Mouse (Mus musculus) adrenal gland, postnatal 0 days (tissue): ENCODE results near the gene Galr3. TPM values are rescaled to one million over a fixed set of nuclear protein-coding genes. Genes with fewer than 3 reads are reported as not detected.

Experiments
- microRNA-seq: library from miRNA; unstranded; fragments of <30 nt; microRNA quantifications from one replicate; pipeline ENCODE4, GENCODE M21; 2016; ENCODE audit warnings: borderline replicate concordance; ENCODE audit not compliant: insufficient number of aligned reads
- polyA plus RNA-seq: library from polyadenylated mRNA; unstranded; fragments of >200 nt; fragmentation: Nextera tagmentation; extraction: Ambion mirVana; gene quantifications from 2 replicates; pipeline ENCODE4 v1.2.1, GENCODE M21; 2015

Galr3 gene
- polyA plus RNA-seq, result 0.21 TPM in 1 of 2 replicates, not detected in the other

DNA sequence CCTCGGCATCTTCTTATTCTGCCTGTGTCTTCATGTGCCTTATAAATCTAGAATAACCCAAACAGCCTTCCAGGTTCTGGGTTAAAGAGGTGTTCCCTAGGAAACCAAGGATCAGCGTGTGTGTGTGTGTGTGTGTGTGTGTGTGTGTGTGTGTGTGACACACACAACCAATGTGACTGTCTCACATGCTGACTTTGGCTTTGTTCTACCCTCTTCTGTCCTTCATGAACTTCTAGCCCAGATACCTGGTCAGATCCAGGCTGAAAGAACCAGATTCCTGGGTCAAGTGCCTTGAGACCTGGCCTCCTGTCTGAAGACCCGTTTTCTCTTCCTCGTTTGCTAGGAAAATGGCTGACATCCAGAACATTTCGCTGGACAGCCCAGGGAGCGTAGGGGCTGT, at the start of gene Galr3:
Galr3 (plus strand) TSS at position 301 of the 400 bp plus-strand sequence.

DNA sequence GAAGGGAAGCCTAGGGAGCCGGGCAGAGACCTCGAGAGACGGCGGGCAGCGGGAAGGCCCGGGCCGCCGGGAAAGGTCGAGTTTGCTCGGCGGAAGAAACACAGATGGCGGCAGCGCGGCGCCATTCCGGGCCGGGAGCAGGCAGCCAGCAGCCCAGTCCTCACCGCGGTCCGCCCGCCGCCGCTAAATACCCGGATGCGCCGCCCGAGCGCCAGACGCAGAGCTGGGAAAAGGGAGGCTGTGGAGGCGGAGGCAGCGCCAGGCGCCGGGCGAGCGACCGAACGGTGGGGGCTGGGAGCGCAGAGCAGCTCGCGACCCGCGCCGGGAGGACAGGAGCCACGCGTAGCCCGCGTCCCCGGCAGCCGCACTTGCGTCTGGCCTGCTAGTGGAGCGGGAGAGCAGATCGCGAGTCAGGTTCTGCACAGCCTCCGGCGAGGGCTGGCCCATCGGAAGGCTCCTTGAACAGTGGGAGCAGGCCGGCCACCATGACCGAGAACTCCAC, 13.4 kb upstream of the Galr3 start, which contains the start of gene H1f0:
H1f0 (plus strand) TSS at position 214 of the 502 bp plus-strand sequence.

DNA sequence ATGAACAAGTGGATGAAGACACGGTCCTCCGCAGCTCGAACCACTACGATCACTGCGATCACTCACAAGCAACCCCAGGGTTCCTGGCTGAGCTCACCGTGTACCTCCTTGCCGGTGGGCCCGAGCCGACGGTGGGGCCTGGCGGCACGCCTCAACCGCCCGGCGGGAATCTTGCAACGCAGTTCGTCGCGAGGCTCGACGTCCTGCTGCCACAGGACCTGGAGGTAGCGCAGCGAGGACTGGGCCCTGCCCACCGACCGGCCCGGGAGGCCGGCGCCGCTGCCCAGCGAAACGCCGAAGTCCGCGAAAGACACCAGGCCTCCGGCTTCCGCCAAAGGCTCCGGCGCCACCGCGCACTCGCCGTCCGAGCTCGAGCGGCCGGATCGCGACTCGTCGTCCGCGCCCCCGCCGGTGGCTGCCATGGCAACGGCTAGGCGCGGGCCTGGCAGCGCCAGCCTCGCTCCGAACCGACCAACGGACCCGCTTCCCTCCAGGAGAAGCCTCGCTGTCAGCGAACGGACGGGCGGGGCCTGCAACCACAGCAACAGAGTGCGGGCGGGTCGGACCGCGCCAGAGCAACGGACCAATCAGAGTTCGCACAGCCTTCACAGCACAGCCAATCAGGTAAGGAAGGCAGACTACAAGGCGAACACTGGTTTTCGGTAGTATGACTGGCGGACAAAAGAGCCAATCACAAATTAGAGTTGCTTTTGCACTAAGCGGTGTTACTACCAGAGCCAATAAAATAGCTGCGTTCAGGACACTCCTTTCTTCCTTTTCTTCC, 20.9 kb downstream of the Galr3 start, which contains the start of gene Ankrd54:
Ankrd54 (minus strand) TSS at position 518 of the 784 bp plus-strand sequence.

DNA sequence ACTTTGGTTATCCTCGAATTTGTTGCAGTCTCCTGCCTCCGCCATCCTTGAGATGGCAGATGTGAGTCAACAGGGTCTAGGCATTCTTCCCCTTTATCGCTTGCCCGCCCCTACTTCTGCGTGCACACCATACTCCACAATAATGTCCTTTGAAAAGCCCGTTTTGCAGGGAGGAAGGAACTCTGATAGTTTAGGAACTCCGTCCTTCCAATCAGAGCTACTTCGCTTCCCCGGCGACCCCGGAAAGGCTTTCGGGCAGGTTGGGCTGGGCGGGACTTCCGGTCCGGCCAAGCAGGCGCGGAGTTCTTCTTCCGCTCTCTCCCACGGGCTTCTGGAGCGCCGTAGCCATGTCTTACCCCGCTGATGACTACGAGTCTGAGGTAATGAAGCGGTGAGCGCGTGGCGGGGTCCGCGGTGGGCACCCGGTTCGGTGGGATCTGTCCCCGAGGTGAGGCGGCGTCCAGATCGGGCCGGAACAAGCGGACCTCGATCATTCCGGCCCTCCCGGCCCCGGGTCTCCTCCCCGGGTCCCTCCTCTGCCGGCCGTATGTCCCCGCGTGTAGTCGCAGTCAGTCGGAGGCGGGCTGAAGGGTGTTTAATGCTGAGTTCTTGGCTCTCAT, 33.3 kb downstream of the Galr3 start, which contains the start of gene Eif3l:
Eif3l (plus strand) TSS at position 267 of the 620 bp plus-strand sequence.

Small RNA genes within 50 kb of the gene (microRNA-seq; reads per million reads assigned to microRNA genes)
- 1.8 reads per million for gene Mir6956

Other genes with a start within 250 kb of the Galr3 start
- 1.8 and 3.0 TPM in 2 replicates for gene Card10, start 238.8 kb upstream of the Galr3 start, polyA plus RNA-seq
- gene Cdc42ep1, start 199.3 kb upstream of the Galr3 start, polyA plus RNA-seq, result 26.0 and 39.0 TPM in 2 replicates
- 5.1 and 5.2 TPM in 2 replicates for gene Lgals2, start 186.4 kb upstream of the Galr3 start, polyA plus RNA-seq
- 25.8 and 36.2 TPM in 2 replicates for gene Gga1, start 164.7 kb upstream of the Galr3 start, polyA plus RNA-seq
- 0.10 and 0.24 TPM in 2 replicates for gene Gm49510, start 142.2 kb upstream of the Galr3 start, polyA plus RNA-seq
- gene Sh3bp1, start 142.1 kb upstream of the Galr3 start, polyA plus RNA-seq, result 17.5 and 18.7 TPM in 2 replicates
- 12.9 and 20.5 TPM in 2 replicates for gene Pdxp, start 128.0 kb upstream of the Galr3 start, polyA plus RNA-seq
- 1,077 and 1,829 TPM in 2 replicates for gene Lgals1, start 115.2 kb upstream of the Galr3 start, polyA plus RNA-seq
- gene Nol12, start 107.0 kb upstream of the Galr3 start, polyA plus RNA-seq, result 44.6 and 49.4 TPM in 2 replicates
- 55.0 and 55.2 TPM in 2 replicates for gene Triobp, start 94.2 kb upstream of the Galr3 start, polyA plus RNA-seq
- gene H1f0, start 13.4 kb upstream of the Galr3 start, polyA plus RNA-seq, result 516 and 524 TPM in 2 replicates
- 28.3 and 34.6 TPM in 2 replicates for gene Ankrd54, start 21.0 kb downstream of the Galr3 start, polyA plus RNA-seq
- gene Eif3l, start 33.3 kb downstream of the Galr3 start, polyA plus RNA-seq, result 96.0 and 149 TPM in 2 replicates
- 7.4 and 8.5 TPM in 2 replicates for gene Micall1, start 67.0 kb downstream of the Galr3 start, polyA plus RNA-seq
- gene Polr2f, start 99.1 kb downstream of the Galr3 start, polyA plus RNA-seq, result 357 and 410 TPM in 2 replicates
- 14.0 and 14.2 TPM in 2 replicates for gene 1700088E04Rik, start 99.4 kb downstream of the Galr3 start, polyA plus RNA-seq
- 7.2 and 8.5 TPM in 2 replicates for gene Sox10, start 123.4 kb downstream of the Galr3 start, polyA plus RNA-seq
- 18.3 and 20.7 TPM in 2 replicates for gene Pick1, start 187.3 kb downstream of the Galr3 start, polyA plus RNA-seq
- gene Gm49486, start 187.5 kb downstream of the Galr3 start, polyA plus RNA-seq, result 0.18 and 0.32 TPM in 2 replicates
- 0.07 and 0.30 TPM in 2 replicates for gene Slc16a8, start 212.9 kb downstream of the Galr3 start, polyA plus RNA-seq
- gene Baiap2l2, start 243.7 kb downstream of the Galr3 start, polyA plus RNA-seq, result 2.4 and 2.7 TPM in 2 replicates